Mouse (Mus musculus) embryonic fibroblast, embryonic 13.5 days (primary cell): ENCODE measurements at regions not wholly inside any gene's neighbourhood (a gene's known extent, or its start where the extent isn't known, plus 50 kb on each side); places are given as distances from the start of the nearest gene placed in this dataset.

ENCODE experiments used
- CTCF ChIP-seq: IDR thresholded peaks from 2 replicates; pipeline ENCODE4 v1.5.1; 2011; ENCODE audit warnings: mild to moderate bottlenecking, control low read depth, low read length, moderate library complexity, borderline replicate concordance; ENCODE audit not compliant: insufficient read depth
- POLR2A ChIP-seq: IDR thresholded peaks from 2 replicates; pipeline ENCODE4 v1.6.1; 2011; ENCODE audit warnings: low read depth, mild to moderate bottlenecking, control low read depth, low read length, moderate library complexity

DNA sequence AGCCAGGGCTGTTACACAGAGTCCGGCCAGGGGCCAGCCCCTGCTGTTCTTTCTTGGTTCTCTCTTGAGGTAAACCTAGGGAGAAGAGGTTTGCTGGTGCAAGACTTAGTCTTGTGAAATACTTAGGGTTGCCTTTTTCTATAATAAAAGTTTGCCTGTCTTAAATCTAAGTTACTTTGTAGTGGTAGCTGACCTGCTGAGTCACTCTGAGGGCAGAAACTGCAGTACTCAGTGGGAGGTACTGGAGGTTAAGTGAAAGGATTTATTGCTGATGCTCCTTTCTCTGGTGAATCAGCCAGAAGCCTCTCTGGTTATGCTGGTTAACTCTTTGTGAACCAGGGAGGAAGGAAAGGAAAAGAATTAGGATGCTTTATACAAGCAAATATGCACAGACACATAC, 107.3 kb upstream of the Arhgap20 start:
- TF ChIP-seq CTCF (no peak), POLR2A (no peak)
